Comparison of ENCODE assay signal across 33 mouse cellular contexts in the genomic region with DNA sequence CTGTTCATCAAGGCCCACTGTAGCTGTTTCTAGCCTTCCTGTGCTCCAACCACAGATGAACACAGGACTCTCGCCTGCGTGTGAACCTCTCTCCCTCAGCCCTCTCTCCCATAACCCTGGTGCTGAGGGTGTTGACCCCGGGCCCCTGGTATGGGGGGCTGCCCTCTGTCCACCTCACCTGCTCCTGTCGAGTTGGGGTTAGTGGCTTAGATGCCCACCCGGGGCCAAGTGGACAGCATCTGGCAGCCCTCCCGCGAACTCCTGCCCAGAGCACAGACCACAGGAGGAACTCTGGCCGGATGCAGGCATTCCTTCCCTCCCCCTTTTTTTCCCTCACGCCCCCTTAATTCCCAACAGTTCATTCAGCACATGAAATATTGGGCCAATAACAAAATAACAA.
"Had no signal": no experiment of that assay in that cellular context is flagged by ENCODE, and none has a peak within 500 bp of the region (broad histone marks: within the 10 kb centered on the region; RNA-seq: fewer than 3 reads in every experiment).

No protein-coding gene starts in this region.

- DNase-seq: heart, postnatal 10 days; heart, postnatal 14 days; heart, postnatal 36 days; heart, postnatal 4 days; kidney, adult 11 months; kidney, adult 18-20 months; kidney, adult 2 months; kidney, adult 8-10 months; kidney, adult 9 months; kidney, postnatal 10 days; kidney, postnatal 14 days; kidney, postnatal 36 days; kidney, postnatal 4 days; layer of hippocampus, adult 9-11 months; layer of hippocampus, postnatal 36 days had no signal

- H3K9ac ChIP-seq: heart, embryonic 13.5 days; heart, embryonic 15.5 days; hindbrain, embryonic 12.5 days; hindbrain, embryonic 13.5 days; hindbrain, embryonic 14.5 days; hindbrain, embryonic 15.5 days; intestine, embryonic 15.5 days; kidney, embryonic 15.5 days had no signal

- H3K4me3 ChIP-seq: heart, embryonic 13.5 days; heart, embryonic 15.5 days; hindbrain, embryonic 10.5 days; hindbrain, embryonic 12.5 days; hindbrain, embryonic 13.5 days; hindbrain, embryonic 15.5 days; intestine, embryonic 15.5 days; kidney, embryonic 15.5 days; layer of hippocampus, adult 2 months; left cerebral cortex, adult 2 months had no signal

- H3K27ac ChIP-seq: heart, embryonic 13.5 days; heart, embryonic 15.5 days; hindbrain, embryonic 10.5 days; hindbrain, embryonic 12.5 days; hindbrain, embryonic 13.5 days; hindbrain, embryonic 14.5 days; hindbrain, embryonic 15.5 days; hindbrain, postnatal 0 days; intestine, embryonic 15.5 days; kidney, embryonic 15.5 days; kidney, postnatal 0 days; layer of hippocampus, adult 2 months; left cerebral cortex, adult 2 months had no signal

- H3K4me1 ChIP-seq: heart, embryonic 13.5 days; heart, embryonic 15.5 days; hindbrain, embryonic 10.5 days; hindbrain, embryonic 12.5 days; hindbrain, embryonic 13.5 days; hindbrain, embryonic 15.5 days; intestine, embryonic 15.5 days; kidney, embryonic 15.5 days had no signal

- H3K4me2 ChIP-seq: heart, embryonic 11.5 days; heart, embryonic 13.5 days; heart, embryonic 15.5 days; hindbrain, embryonic 12.5 days; hindbrain, embryonic 13.5 days; hindbrain, embryonic 14.5 days; hindbrain, embryonic 15.5 days; intestine, embryonic 15.5 days; kidney, embryonic 15.5 days had no signal

- ATAC-seq: hindbrain, embryonic 16.5 days; hindbrain, postnatal 0 days; inflammation-experienced regulatory T-cells, adult 6 months; intestine, embryonic 15.5 days; intestine, embryonic 16.5 days; intestine, postnatal 0 days had no signal

- H3K36me3 ChIP-seq: heart, embryonic 13.5 days; heart, embryonic 15.5 days; hindbrain, embryonic 10.5 days; hindbrain, embryonic 12.5 days; hindbrain, embryonic 13.5 days; hindbrain, embryonic 15.5 days; intestine, embryonic 15.5 days; kidney, embryonic 15.5 days had no signal

- H3K27me3 ChIP-seq: heart, embryonic 13.5 days; heart, embryonic 15.5 days; hindbrain, embryonic 12.5 days; hindbrain, embryonic 13.5 days; hindbrain, embryonic 15.5 days; intestine, embryonic 15.5 days; kidney, embryonic 15.5 days had no signal

- H3K9me3 ChIP-seq: heart, embryonic 13.5 days; heart, embryonic 15.5 days; hindbrain, embryonic 10.5 days; hindbrain, embryonic 12.5 days; hindbrain, embryonic 13.5 days; hindbrain, embryonic 15.5 days; intestine, embryonic 15.5 days; kidney, embryonic 15.5 days had no signal
